Mouse (Mus musculus) urinary bladder, postnatal 4 days (tissue): ENCODE results near the gene Ppp2r3a.
A peak's percentile ranks its signal among the peaks of the same experiment; 100 is the strongest.

Source experiments
- DNase-seq, 2 experiments: peaks; one replicate each; pipeline ENCODE4 v3.0.0; 2021 to 2022; ENCODE audit warnings: low spot score in 2 of 2

Ppp2r3a gene

GRCm38 (mm10) chr9:101252541-101252940, 946 bp upstream of the Ppp2r3a start:
- DNase-seq, result no peak

- peak; percentile 73 to 75 for DNase-seq
These were observed 483 bp downstream of the Ppp2r3a start for GRCm38 (mm10) chr9:101250981-101251643.

- no peak for DNase-seq
These were observed 1.1 kb downstream of the Ppp2r3a start for GRCm38 (mm10) chr9:101250486-101250885.

- no peak for DNase-seq
These were observed 2.0 kb downstream of the Ppp2r3a start for GRCm38 (mm10) chr9:101249626-101250025.

GRCm38 (mm10) chr9:101247541-101247940, 4.1 kb downstream of the Ppp2r3a start:
- no peak for DNase-seq

GRCm38 (mm10) chr9:101245493-101245892, 6.1 kb downstream of the Ppp2r3a start:
- no peak for DNase-seq

GRCm38 (mm10) chr9:101243711-101244110, 7.9 kb downstream of the Ppp2r3a start:
- DNase-seq, result no peak

GRCm38 (mm10) chr9:101240161-101240560, 11.4 kb downstream of the Ppp2r3a start:
- no peak for DNase-seq

GRCm38 (mm10) chr9:101235786-101236185, 15.8 kb downstream of the Ppp2r3a start:
- DNase-seq, result no peak

- no peak for DNase-seq
These were observed 19.6 kb downstream of the Ppp2r3a start for GRCm38 (mm10) chr9:101232034-101232433.

- DNase-seq, result no peak
These were observed 21.6 kb downstream of the Ppp2r3a start for GRCm38 (mm10) chr9:101230028-101230427.

GRCm38 (mm10) chr9:101228892-101229291, 22.7 kb downstream of the Ppp2r3a start:
- DNase-seq, result no peak

- DNase-seq, result no peak
These were observed 43.6 kb downstream of the Ppp2r3a start for GRCm38 (mm10) chr9:101207984-101208383.

GRCm38 (mm10) chr9:101206516-101206915, 45.1 kb downstream of the Ppp2r3a start:
- no peak for DNase-seq

GRCm38 (mm10) chr9:101205216-101205615, 46.4 kb downstream of the Ppp2r3a start:
- no peak for DNase-seq

- no peak for DNase-seq
These were observed 47.5 kb downstream of the Ppp2r3a start for GRCm38 (mm10) chr9:101204059-101204458.

- no peak for DNase-seq
These were observed 51.0 kb downstream of the Ppp2r3a start for GRCm38 (mm10) chr9:101200627-101201026.

- DNase-seq, result no peak
These were observed 52.8 kb downstream of the Ppp2r3a start for GRCm38 (mm10) chr9:101198804-101199203.

- DNase-seq, result no peak
These were observed 53.3 kb downstream of the Ppp2r3a start for GRCm38 (mm10) chr9:101198261-101198660.

GRCm38 (mm10) chr9:101181962-101182701, 69.5 kb downstream of the Ppp2r3a start:
- DNase-seq, result peak; percentile 57 to 84

- no peak for DNase-seq
These were observed 70.3 kb downstream of the Ppp2r3a start for GRCm38 (mm10) chr9:101181291-101181690.

- DNase-seq, result no peak
These were observed 71.4 kb downstream of the Ppp2r3a start for GRCm38 (mm10) chr9:101180234-101180633.

GRCm38 (mm10) chr9:101160627-101161026, 91.0 kb downstream of the Ppp2r3a start:
- no peak for DNase-seq
